Mouse (Mus musculus): Measurements from ENCODE around the gene Frmd4a. TPM values are rescaled to one million over a fixed set of nuclear protein-coding genes. Genes with fewer than 3 reads are reported as not detected.
A peak's percentile ranks its signal among the peaks of the same experiment; 100 is the strongest.

The Frmd4a gene
- polyA plus RNA-seq, 1 experiment from 2014 or later, result 39.5 TPM

DNA sequence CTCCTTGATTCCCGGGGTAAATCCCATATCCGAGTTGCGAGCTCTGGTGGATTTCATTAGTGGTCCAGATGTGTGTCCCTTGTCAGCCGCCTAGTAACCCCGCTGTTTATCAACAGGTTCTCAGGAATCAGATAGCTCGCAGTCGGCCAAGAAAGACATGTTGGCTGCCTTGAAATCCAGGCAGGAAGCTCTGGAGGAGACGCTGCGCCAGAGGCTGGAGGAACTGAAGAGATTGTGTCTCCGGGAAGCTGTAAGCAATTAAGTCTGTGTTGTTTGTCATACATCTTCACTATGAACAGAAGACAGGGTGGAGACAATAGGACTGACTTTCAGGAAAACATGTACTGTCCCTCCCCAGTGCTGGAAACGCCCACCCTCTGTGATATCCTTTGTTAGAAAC is 568.7 kb downstream of the Frmd4a start:
- Histone ChIP-seq H3K4me2 (replicated peaks) (no peak overlapping the region), H3K36me3 (peaks cover 22% of the 10 kb centered on the region), H3K4me3 (replicated peaks) (no peak overlapping the region), H3K4me1 (peaks cover 65% of the 10 kb centered on the region), H3K9ac (no peak overlapping the region), H3K27ac (replicated peaks) (peak overlapping the region; percentile 89), H3K27me3 (no peaks in the 10 kb centered on the region), H3K9me3 (replicated peaks) (no peaks in the 10 kb centered on the region)
- ATAC-seq (ENCODE audit: insufficient number of reproducible peaks, low FRiP score, low TSS enrichment, low read depth), result peak; percentile 36; the same call in 1 of the 2 replicates
- WGBS, result 28% methylated on average over 11 of the region's 11 CpGs

DNA sequence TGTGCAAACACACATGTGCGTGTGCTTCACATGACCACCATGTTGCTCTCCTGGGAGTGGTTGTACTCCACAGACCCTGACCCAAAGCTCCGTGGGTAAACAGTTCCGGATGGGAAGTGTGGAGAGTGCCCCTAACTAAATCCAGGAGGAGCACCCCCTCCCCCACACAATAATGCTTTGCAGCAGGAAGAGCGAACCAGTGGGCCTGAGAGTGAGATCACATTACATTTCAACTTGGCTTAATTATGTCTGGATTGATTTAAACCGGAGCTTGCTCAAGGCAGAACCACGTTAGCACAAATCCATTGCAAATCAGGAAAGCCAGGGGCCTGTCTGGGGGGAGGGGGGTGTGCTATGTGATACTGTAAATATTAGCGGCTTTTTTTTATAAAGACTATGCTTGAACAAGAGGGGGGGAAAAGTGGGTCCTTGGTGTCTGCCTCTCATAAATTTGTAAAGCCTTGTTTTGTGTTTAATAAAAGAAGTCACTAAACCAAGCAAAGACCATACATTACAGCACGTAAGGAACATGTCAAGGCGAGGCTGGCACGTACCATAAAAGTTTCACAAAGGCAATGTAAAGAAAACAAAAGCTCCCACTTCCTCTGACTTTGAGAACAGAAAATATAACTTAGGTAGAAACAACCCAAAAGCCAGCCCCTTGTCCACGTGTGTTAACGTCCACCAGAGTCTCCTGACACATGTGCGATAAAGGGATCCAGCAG is 570.3 kb downstream of the Frmd4a start:
- peaks cover 32% of the 10 kb centered on the region for H3K36me3 ChIP-seq
- no peak overlapping the region for H3K4me3 ChIP-seq (replicated peaks)
- no peak overlapping the region for H3K4me2 ChIP-seq (replicated peaks)
- peaks cover 60% of the 10 kb centered on the region for H3K4me1 ChIP-seq
- H3K9ac ChIP-seq, result no peak overlapping the region
- ATAC-seq (ENCODE audit: insufficient number of reproducible peaks, low FRiP score, low TSS enrichment, low read depth), result peak; percentile 84
- H3K9me3 ChIP-seq (replicated peaks), result no peaks in the 10 kb centered on the region
- 13% methylated on average over 13 of the region's 13 CpGs for WGBS
- H3K27me3 ChIP-seq, result no peaks in the 10 kb centered on the region
- H3K27ac ChIP-seq (replicated peaks), result peak overlapping the region; percentile 89

DNA sequence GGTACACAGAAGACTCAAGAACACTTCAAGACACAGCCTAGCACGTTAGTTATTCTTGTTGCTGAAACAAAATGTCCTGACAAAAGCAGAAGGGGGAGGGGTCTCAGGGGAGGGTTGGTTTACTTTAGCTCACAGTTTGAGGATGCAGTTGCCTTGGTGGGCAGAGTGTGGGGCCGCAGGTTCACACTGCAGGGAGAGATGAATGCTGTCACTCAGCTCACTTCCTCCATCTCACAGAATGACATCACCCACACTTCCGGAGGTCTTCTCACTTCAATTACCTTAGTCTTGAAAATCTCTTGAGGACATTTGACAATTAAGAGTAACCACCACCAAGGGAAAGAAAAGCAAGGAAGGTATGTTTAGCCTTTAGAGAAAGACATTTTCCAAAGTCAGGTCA is 574.1 kb downstream of the Frmd4a start:
- H3K27me3 ChIP-seq, result no peaks in the 10 kb centered on the region
- H3K27ac ChIP-seq (replicated peaks), result no peak overlapping the region
- H3K4me3 ChIP-seq (replicated peaks), result no peak overlapping the region
- peaks cover 43% of the 10 kb centered on the region for H3K4me1 ChIP-seq
- peaks cover 62% of the 10 kb centered on the region for H3K36me3 ChIP-seq
- no peaks in the 10 kb centered on the region for H3K9me3 ChIP-seq (replicated peaks)
- H3K4me2 ChIP-seq (replicated peaks), result no peak overlapping the region
- WGBS, result 80% methylated on average over 3 of the region's 3 CpGs
- ATAC-seq (ENCODE audit: insufficient number of reproducible peaks, low FRiP score, low TSS enrichment, low read depth), result no peak
- H3K9ac ChIP-seq, result no peak overlapping the region

DNA sequence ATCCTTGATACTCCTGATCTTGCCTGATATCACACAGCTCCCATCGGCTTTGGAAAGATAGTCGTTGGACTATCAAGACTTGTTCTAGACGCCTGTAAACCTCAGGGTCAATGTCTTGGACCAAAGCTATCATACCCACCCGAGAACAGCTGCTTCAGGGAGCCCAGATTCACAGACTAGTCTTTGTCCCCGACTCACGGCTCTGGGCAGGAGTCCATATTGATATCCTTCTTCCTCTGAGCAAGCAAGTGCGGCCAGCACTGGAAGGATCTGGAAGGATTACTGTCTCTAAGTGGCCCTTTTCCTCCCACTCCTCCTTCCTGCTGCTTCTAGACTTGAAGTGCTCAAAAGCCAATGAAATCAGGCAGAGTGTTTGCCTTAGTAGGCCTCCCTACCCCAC is 575.1 kb downstream of the Frmd4a start:
- no peak overlapping the region for H3K4me3 ChIP-seq (replicated peaks)
- no peak overlapping the region for H3K27ac ChIP-seq (replicated peaks)
- WGBS, result 89% methylated on average over 7 of the region's 7 CpGs
- no peak overlapping the region for H3K9ac ChIP-seq
- H3K4me1 ChIP-seq, result peaks cover 32% of the 10 kb centered on the region
- H3K27me3 ChIP-seq, result no peaks in the 10 kb centered on the region
- H3K36me3 ChIP-seq, result peaks cover 72% of the 10 kb centered on the region
- no peaks in the 10 kb centered on the region for H3K9me3 ChIP-seq (replicated peaks)
- ATAC-seq (ENCODE audit: insufficient number of reproducible peaks, low FRiP score, low TSS enrichment, low read depth), result no peak
- H3K4me2 ChIP-seq (replicated peaks), result no peak overlapping the region

DNA sequence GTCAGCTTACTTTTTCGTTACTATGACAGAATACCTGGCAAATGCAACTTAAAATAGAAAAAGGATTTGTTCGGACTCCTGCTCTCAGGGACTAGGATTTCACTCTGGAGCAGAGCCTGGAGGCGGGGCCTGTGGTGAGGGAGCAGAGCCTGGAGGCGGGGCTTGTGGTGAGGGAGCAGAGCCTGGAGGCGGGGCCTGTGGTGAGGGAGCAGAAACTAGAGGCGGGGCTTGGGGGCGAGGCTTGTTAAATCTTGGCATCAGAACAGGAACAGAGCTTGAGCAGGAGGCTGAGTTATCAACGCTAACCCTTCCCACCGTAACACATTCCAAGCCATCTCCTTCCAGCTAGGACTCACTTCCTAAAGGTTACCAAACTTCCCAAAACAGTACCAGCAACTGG is 575.9 kb downstream of the Frmd4a start:
- no peaks in the 10 kb centered on the region for H3K27me3 ChIP-seq
- 29% methylated on average over 9 of the region's 9 CpGs for WGBS
- peak overlapping the region; percentile 63 for H3K27ac ChIP-seq (replicated peaks)
- H3K4me3 ChIP-seq (replicated peaks), result no peak overlapping the region
- H3K4me2 ChIP-seq (replicated peaks), result no peak overlapping the region
- peaks cover 25% of the 10 kb centered on the region for H3K4me1 ChIP-seq
- peaks cover 74% of the 10 kb centered on the region for H3K36me3 ChIP-seq
- ATAC-seq (ENCODE audit: insufficient number of reproducible peaks, low FRiP score, low TSS enrichment, low read depth), result peak; percentile 53; the same call in 1 of the 2 replicates
- H3K9ac ChIP-seq, result no peak overlapping the region
- no peaks in the 10 kb centered on the region for H3K9me3 ChIP-seq (replicated peaks)

DNA sequence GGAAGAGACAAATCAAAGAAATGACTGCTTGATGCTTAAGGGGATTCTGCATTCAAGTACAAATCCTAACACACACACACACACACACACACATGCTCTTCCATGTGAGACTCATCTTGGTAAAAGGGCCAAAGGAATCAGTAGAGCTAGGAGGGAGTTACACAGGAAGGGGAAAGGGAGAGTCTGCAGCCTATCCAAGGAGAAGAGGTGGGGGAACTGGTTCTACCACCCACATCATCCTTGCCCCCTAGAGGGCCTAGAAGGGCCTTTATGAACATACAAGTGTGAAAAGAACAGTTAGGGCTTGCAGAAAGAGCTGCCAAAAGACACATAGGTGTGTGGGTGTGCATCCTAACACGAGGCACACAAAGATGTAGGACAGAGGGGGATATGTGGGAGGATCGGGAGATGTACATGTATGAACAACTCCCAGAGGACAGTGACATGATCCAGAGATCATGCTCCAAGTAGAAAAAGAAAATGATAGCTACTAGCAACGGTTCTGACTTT is 576.4 kb downstream of the Frmd4a start:
- H3K36me3 ChIP-seq, result peaks cover 78% of the 10 kb centered on the region
- H3K9ac ChIP-seq, result no peak overlapping the region
- no peak overlapping the region for H3K4me2 ChIP-seq (replicated peaks)
- H3K4me1 ChIP-seq, result peaks cover 20% of the 10 kb centered on the region
- no peaks in the 10 kb centered on the region for H3K9me3 ChIP-seq (replicated peaks)
- no peak for ATAC-seq (ENCODE audit: insufficient number of reproducible peaks, low FRiP score, low TSS enrichment, low read depth)
- peak overlapping the region; percentile 55 for H3K27ac ChIP-seq (replicated peaks)
- 63% methylated on average over 3 of the region's 3 CpGs for WGBS
- H3K27me3 ChIP-seq, result no peaks in the 10 kb centered on the region
- no peak overlapping the region for H3K4me3 ChIP-seq (replicated peaks)

DNA sequence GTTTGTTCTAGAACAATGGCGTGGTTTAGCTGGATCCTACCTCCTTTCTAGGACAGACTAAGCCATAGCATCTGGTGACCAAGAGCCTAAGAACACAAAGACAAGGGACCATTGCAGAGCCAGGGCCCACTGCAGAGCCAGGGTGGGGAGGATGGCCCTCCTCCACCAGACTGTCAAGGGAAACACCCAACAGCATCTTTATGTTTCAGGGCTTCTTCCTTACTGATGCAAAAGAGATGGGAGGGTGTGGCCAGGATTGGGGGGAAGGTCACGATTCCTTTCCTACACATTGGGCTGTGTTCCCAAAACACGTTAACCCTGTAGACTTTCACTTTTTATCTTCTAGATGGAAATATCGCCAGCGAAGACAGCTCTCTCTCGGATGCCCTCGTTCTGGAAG is 579.5 kb downstream of the Frmd4a start:
- Histone ChIP-seq H3K36me3 (peaks cover 67% of the 10 kb centered on the region), H3K9ac (no peak overlapping the region), H3K27me3 (no peaks in the 10 kb centered on the region), H3K4me1 (peaks cover 40% of the 10 kb centered on the region), H3K27ac (replicated peaks) (no peak overlapping the region), H3K4me2 (replicated peaks) (no peak overlapping the region), H3K9me3 (replicated peaks) (no peaks in the 10 kb centered on the region), H3K4me3 (replicated peaks) (no peak overlapping the region)
- ATAC-seq (ENCODE audit: insufficient number of reproducible peaks, low FRiP score, low TSS enrichment, low read depth), result no peak
- WGBS, result 90% methylated on average over 7 of the region's 7 CpGs

DNA sequence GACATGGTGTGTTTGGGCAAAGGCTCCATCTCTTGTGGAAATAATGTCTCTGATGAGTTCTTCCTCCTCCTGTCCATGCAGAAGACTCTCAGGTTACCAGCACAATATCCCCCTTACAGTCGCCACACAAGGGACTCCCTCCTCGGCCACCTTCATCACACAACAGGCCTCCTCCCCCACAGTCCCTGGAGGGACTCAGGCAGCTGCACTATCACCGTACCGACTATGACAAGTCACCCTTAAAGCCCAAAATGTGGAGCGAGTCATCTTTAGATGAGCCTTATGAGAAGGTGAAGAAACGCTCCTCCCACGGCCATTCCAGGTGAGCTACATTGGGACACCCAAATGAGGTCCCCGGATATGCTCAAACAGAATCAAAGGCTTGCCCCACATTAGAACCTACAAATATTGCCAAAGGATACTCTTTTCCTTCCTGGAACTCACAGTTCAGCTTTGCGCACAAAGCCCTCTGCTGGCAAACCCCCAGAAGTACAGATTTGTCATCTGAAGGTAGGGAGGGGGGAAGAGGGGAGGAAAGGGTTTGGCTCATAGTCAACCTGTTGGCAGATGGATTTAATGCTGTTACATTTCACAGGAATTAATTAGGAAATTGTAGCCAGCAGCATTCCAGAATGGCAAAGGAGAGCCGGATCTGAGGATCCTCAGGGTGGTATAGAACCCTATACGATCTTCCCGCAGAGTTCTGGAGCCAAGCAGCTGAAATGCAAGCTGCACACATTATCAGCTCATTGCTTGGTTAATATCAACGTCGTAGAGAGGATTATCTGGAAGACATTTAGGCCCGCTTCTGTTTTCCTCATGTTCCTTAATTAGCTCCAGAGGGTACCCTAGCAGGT is 583.7 kb downstream of the Frmd4a start:
- peak; percentile 13; the same call in 1 of the 2 replicates for ATAC-seq (ENCODE audit: insufficient number of reproducible peaks, low FRiP score, low TSS enrichment, low read depth)
- Histone ChIP-seq H3K4me1 (peaks cover 25% of the 10 kb centered on the region), H3K27me3 (no peaks in the 10 kb centered on the region), H3K36me3 (peaks cover 72% of the 10 kb centered on the region), H3K9me3 (replicated peaks) (no peaks in the 10 kb centered on the region), H3K27ac (replicated peaks) (peak overlapping the region; percentile 18; the same call in 1 of the 2 replicates), H3K4me3 (replicated peaks) (no peak overlapping the region), H3K4me2 (replicated peaks) (no peak overlapping the region), H3K9ac (no peak overlapping the region)
- 31% methylated on average over 15 of the region's 15 CpGs for WGBS

DNA sequence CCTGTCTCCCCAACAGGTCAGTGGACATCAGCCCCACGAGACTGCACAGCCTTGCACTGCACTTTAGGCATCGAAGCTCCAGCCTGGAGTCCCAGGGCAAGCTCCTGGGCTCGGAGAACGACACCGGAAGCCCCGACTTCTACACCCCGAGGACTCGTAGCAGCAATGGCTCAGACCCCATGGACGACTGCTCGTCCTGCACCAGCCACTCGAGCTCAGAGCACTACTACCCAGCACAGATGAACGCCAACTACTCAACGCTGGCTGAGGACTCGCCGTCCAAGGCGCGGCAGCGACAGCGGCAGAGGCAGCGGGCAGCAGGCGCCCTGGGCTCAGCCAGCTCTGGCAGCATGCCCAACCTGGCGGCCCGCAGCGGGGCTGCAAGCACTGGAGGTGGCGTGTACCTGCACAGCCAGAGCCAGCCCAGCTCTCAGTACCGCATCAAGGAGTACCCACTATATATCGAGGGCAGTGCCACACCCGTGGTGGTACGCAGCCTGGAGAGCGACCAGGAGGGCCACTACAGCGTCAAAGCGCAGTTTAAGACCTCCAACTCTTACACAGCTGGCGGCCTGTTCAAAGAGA is 585.9 kb downstream of the Frmd4a start:
- H3K4me1 ChIP-seq, result peaks cover 27% of the 10 kb centered on the region
- no peak overlapping the region for H3K27ac ChIP-seq (replicated peaks)
- H3K4me2 ChIP-seq (replicated peaks), result no peak overlapping the region

DNA sequence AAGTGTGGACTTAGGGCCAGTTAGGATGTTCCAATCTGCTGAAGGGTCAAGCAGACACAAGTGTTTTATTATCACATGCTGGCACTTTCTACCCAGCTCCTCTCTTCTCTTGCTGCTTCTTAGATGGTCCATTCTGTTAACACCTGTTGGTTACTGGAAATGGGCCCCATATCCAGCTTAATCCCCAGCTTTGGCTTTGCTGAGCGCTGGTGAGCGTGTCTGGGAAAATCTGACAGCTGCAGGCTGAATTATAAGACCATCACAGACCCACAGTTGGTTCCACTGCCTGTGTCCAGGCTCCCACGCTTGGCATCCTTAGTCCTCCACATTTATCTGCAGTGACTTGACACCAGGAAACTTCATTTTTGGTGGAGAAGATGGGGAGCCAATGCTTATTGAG is 589.0 kb downstream of the Frmd4a start:
- no peak for ATAC-seq (ENCODE audit: insufficient number of reproducible peaks, low FRiP score, low TSS enrichment, low read depth)
- peaks cover 4% of the 10 kb centered on the region; the same call in 1 of the 2 replicates for H3K4me1 ChIP-seq
- WGBS, result 86% methylated on average over 3 of the region's 3 CpGs
- H3K27me3 ChIP-seq, result no peaks in the 10 kb centered on the region
- H3K4me3 ChIP-seq (replicated peaks), result no peak overlapping the region
- peaks cover 89% of the 10 kb centered on the region for H3K36me3 ChIP-seq
- H3K4me2 ChIP-seq (replicated peaks), result no peak overlapping the region
- no peaks in the 10 kb centered on the region for H3K9me3 ChIP-seq (replicated peaks)
- no peak overlapping the region for H3K27ac ChIP-seq (replicated peaks)
- H3K9ac ChIP-seq, result no peak overlapping the region

More for the DNA sequence above, 585.9 kb downstream of the Frmd4a start:
- Histone ChIP-seq H3K36me3 (peaks cover 78% of the 10 kb centered on the region), H3K9ac (no peak overlapping the region), H3K27me3 (no peaks in the 10 kb centered on the region), H3K4me3 (replicated peaks) (no peak overlapping the region), H3K9me3 (replicated peaks) (no peaks in the 10 kb centered on the region)
- no peak for ATAC-seq (ENCODE audit: insufficient number of reproducible peaks, low FRiP score, low TSS enrichment, low read depth)
- 90% methylated on average over 33 of the region's 33 CpGs for WGBS

DNA sequence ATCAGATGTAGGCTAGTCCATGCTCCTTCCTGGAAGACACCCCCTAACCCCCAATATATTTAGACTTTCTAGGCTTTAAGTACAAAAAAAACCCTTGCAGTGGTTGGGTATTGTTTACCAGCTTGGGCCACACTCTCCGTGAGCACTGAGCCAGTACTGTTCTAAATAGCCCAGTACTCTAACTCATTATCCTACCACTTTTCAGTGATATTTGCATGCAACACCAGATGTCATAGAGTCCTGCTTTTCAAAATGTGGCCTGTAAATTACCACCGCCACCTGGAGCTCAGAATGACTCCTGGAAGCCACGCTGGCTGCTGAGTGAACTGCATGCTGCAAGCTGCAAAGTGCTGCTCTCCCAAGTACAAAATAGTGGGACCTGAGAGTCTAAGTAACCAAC is 590.7 kb downstream of the Frmd4a start:
- no peaks in the 10 kb centered on the region for H3K9me3 ChIP-seq (replicated peaks)
- ATAC-seq (ENCODE audit: insufficient number of reproducible peaks, low FRiP score, low TSS enrichment, low read depth), result no peak
- 74% methylated on average over 3 of the region's 3 CpGs for WGBS
- H3K4me3 ChIP-seq (replicated peaks), result no peak overlapping the region
- H3K27ac ChIP-seq (replicated peaks), result peak overlapping the region; percentile 72; the same call in 1 of the 2 replicates
- peaks cover 2% of the 10 kb centered on the region; the same call in 1 of the 2 replicates for H3K4me1 ChIP-seq
- H3K9ac ChIP-seq, result no peak overlapping the region
- H3K36me3 ChIP-seq, result peaks cover 91% of the 10 kb centered on the region
- no peak overlapping the region for H3K4me2 ChIP-seq (replicated peaks)
- H3K27me3 ChIP-seq, result no peaks in the 10 kb centered on the region
